Mouse (Mus musculus) kidney, adult 2 months (tissue): Measurements from ENCODE around the gene Prkd3.

Experiments
- CTCF ChIP-seq: fragments of 200-500 bp; conservative IDR thresholded peaks from 2 replicates; pipeline ENCODE4 v1.5.1; 2011; ENCODE audit warnings: low read depth, mild to moderate bottlenecking, control low read depth, low read length, moderate library complexity, mixed read lengths; ENCODE audit not compliant: insufficient read depth, insufficient read length
- POLR2A ChIP-seq: fragments of 200-500 bp; IDR thresholded peaks from one replicate; pipeline ENCODE4 v1.6.1; 2011; ENCODE audit warnings: low read depth, low read length, control low read depth

DNA sequence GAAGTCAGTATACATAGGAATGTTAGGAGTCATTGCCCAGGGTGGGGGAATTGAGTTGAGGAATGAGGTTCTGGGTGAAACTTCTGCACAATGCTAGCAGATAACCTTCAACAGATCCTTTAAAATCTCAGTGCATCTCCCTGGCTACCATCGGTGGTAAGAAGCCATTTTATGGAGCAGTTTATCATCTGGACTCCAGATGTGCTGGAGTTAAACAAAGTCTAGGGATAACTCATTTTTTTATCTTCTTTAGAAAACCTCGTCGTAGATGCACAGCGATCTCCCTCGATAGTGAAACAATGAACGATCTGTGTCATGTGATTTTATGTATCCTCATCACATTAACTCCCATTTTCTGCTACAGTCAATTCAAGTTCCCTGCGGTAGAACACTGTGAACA is 48.0 kb upstream of the Prkd3 start:
- TF ChIP-seq CTCF, result no peak
- TF ChIP-seq POLR2A, result no peak
